Mouse (Mus musculus) hindbrain, postnatal 0 days (tissue): ENCODE measurements at regions not wholly inside any gene's neighbourhood (a gene's known extent, or its start where the extent isn't known, plus 50 kb on each side); places are given as distances from the start of the nearest gene placed in this dataset.

Source experiments
- ATAC-seq: fragments of 200-750 bp; cut with Nextera tagmentation; 2 replicates; pipeline ENCODE4 v1.8.0; 2017; ENCODE audit warnings: mild to moderate bottlenecking, moderate TSS enrichment, moderate library complexity
- DNase-seq: peaks from one replicate; pipeline ENCODE4 v3.0.0-alpha.2; 2015; ENCODE audit warnings: low spot score
- H3K27ac ChIP-seq: fragments of 300-500 bp; sonication (generic); 2 replicates; pipeline ENCODE4 v1.5.1; 2014; ENCODE audit warnings: mild to moderate bottlenecking
- H3K27me3 ChIP-seq: fragments of 300-500 bp; sonication (generic); 2 replicates; pipeline ENCODE4 v1.6.1; 2014; ENCODE audit warnings: low read length, mixed read lengths; ENCODE audit not compliant: insufficient read depth
- H3K36me3 ChIP-seq: fragments of 300-500 bp; sonication (generic); 2 replicates; pipeline ENCODE4 v1.6.1; 2014; ENCODE audit warnings: low read length, mixed read lengths; ENCODE audit not compliant: insufficient read depth
- H3K4me1 ChIP-seq: fragments of 300-500 bp; sonication (generic); 2 replicates; pipeline ENCODE4 v1.6.1; 2014; ENCODE audit warnings: antibody characterized with exemption, low read length, mixed read lengths; ENCODE audit not compliant: insufficient read depth
- H3K4me2 ChIP-seq: fragments of 300-500 bp; sonication (generic); 2 replicates; pipeline ENCODE4 v1.6.1; 2014; ENCODE audit warnings: low read depth, mild to moderate bottlenecking, low read length, moderate library complexity, mixed read lengths
- H3K4me3 ChIP-seq: fragments of 300-500 bp; sonication (generic); 2 replicates; pipeline ENCODE4 v1.5.1; 2014; ENCODE audit warnings: low read length
- H3K9ac ChIP-seq: fragments of 300-500 bp; sonication (generic); replicated peaks from 2 replicates; pipeline ENCODE4 v1.6.1; 2014; ENCODE audit warnings: mild to moderate bottlenecking, low read length, moderate library complexity, mixed read lengths
- H3K9me3 ChIP-seq: fragments of 300-500 bp; sonication (generic); 2 replicates; pipeline ENCODE4 v1.6.1; 2016; ENCODE audit warnings: low read length, mixed read lengths
- CTCF ChIP-seq: IDR thresholded peaks from 2 replicates; pipeline ENCODE4 v1.5.1; 2016; ENCODE audit warnings: antibody characterized with exemption, control low read depth, low read depth
- WGBS: fragments of 180-500 bp; shearing (Covaris S2); extraction: QIAGEN DNeasy Blood & Tissue Kit; methylation state at CpG from one replicate; pipeline ENCODE4 v1.1.7; 2014; 5-methylcytosine and 5-hydroxymethylcytosine counted together

- no peak for ATAC-seq
- DNase-seq: peak; percentile 44
- 46% methylated on average over 3 of the region's 3 CpGs for WGBS
Observed at GRCm38 (mm10) chr4:87446856-87447255, 216.6 kb upstream of the Slc24a2 start.

GRCm38 (mm10) chr4:87434136-87434535 is 203.9 kb upstream of the Slc24a2 start:
- H3K27ac ChIP-seq: no peak overlapping the region
- no peak for TF ChIP-seq CTCF
- DNase-seq (no peak), ATAC-seq (no peak)
- H3K27me3 ChIP-seq: no peaks in the 10 kb centered on the region
- no peaks in the 10 kb centered on the region for H3K9me3 ChIP-seq
- H3K4me2 ChIP-seq: no peak overlapping the region
- H3K9ac ChIP-seq: no peak overlapping the region
- 85% methylated on average over 4 of the region's 4 CpGs for WGBS
- H3K4me3 ChIP-seq: no peak overlapping the region
- no peaks in the 10 kb centered on the region for H3K4me1 ChIP-seq
- H3K36me3 ChIP-seq: no peaks in the 10 kb centered on the region

More at GRCm38 (mm10) chr4:87446856-87447255, 216.6 kb upstream of the Slc24a2 start:
- Histone ChIP-seq H3K9me3 (no peaks in the 10 kb centered on the region), H3K27ac (no peak overlapping the region), H3K27me3 (no peaks in the 10 kb centered on the region), H3K4me3 (no peak overlapping the region), H3K4me1 (no peaks in the 10 kb centered on the region), H3K9ac (no peak overlapping the region), H3K4me2 (no peak overlapping the region), H3K36me3 (no peaks in the 10 kb centered on the region)
- TF ChIP-seq CTCF: no peak

GRCm38 (mm10) chr4:87428374-87428773 is 198.1 kb upstream of the Slc24a2 start:
- ATAC-seq: no peak
- Histone ChIP-seq H3K9me3 (no peaks in the 10 kb centered on the region), H3K9ac (no peak overlapping the region), H3K4me3 (no peak overlapping the region), H3K4me2 (no peak overlapping the region), H3K27me3 (no peaks in the 10 kb centered on the region), H3K27ac (no peak overlapping the region), H3K36me3 (no peaks in the 10 kb centered on the region), H3K4me1 (no peaks in the 10 kb centered on the region)
- DNase-seq: no peak
- WGBS: 66% methylated on average over 3 of the region's 3 CpGs
- no peak for TF ChIP-seq CTCF

GRCm38 (mm10) chr4:87424066-87424465 is 193.8 kb upstream of the Slc24a2 start:
- no peaks in the 10 kb centered on the region for H3K9me3 ChIP-seq
- H3K27ac ChIP-seq: no peak overlapping the region
- ATAC-seq (no peak), DNase-seq (no peak)
- WGBS: 88% methylated on average over 1 of the region's 1 CpGs
- no peak overlapping the region for H3K4me3 ChIP-seq
- TF ChIP-seq CTCF: no peak
- H3K4me2 ChIP-seq: no peak overlapping the region
- no peaks in the 10 kb centered on the region for H3K27me3 ChIP-seq
- H3K36me3 ChIP-seq: no peaks in the 10 kb centered on the region
- H3K9ac ChIP-seq: no peak overlapping the region
- H3K4me1 ChIP-seq: 0 out of 2 replicates have a peak, but pooled peaks cover 2% of the 10 kb centered on the region

- Histone ChIP-seq H3K27me3 (no peaks in the 10 kb centered on the region), H3K4me3 (no peak overlapping the region), H3K4me1 (0 out of 2 replicates have a peak, but pooled peaks cover 2% of the 10 kb centered on the region), H3K27ac (no peak overlapping the region), H3K36me3 (no peaks in the 10 kb centered on the region), H3K4me2 (no peak overlapping the region), H3K9ac (no peak overlapping the region), H3K9me3 (no peaks in the 10 kb centered on the region)
- 25% methylated on average over 6 of the region's 6 CpGs for WGBS
- peak; percentile 51 for ATAC-seq
- peak; percentile 52 for DNase-seq
- TF ChIP-seq CTCF: no peak
Observed at GRCm38 (mm10) chr4:87422588-87422987, 192.3 kb upstream of the Slc24a2 start.

GRCm38 (mm10) chr4:87403354-87403753 is 173.1 kb upstream of the Slc24a2 start:
- no peak overlapping the region for H3K4me2 ChIP-seq
- ATAC-seq (no peak), DNase-seq (peak; percentile 16)
- H3K4me1 ChIP-seq: no peaks in the 10 kb centered on the region
- H3K27ac ChIP-seq: no peak overlapping the region
- TF ChIP-seq CTCF: no peak
- no peak overlapping the region for H3K9ac ChIP-seq
- no peak overlapping the region for H3K4me3 ChIP-seq
- H3K36me3 ChIP-seq: no peaks in the 10 kb centered on the region
- no peaks in the 10 kb centered on the region for H3K27me3 ChIP-seq
- no peaks in the 10 kb centered on the region for H3K9me3 ChIP-seq
- WGBS: 40% methylated on average over 6 of the region's 6 CpGs

- no peak overlapping the region for H3K27ac ChIP-seq
- no peak overlapping the region for H3K9ac ChIP-seq
- H3K4me3 ChIP-seq: no peak overlapping the region
- DNase-seq (no peak), ATAC-seq (no peak)
- peak overlapping the region; percentile 49 for H3K4me2 ChIP-seq
- WGBS: 66% methylated on average over 7 of the region's 7 CpGs
- no peaks in the 10 kb centered on the region for H3K4me1 ChIP-seq
- H3K9me3 ChIP-seq: no peaks in the 10 kb centered on the region
- no peak for TF ChIP-seq CTCF
- no peaks in the 10 kb centered on the region for H3K36me3 ChIP-seq
- H3K27me3 ChIP-seq: no peaks in the 10 kb centered on the region
Observed at GRCm38 (mm10) chr4:87402173-87402556, 171.9 kb upstream of the Slc24a2 start.
